Mouse (Mus musculus) CD8-positive naive resting alpha-beta T cell, adult 2 months (primary cell): ENCODE measurements around the gene Coasy.

Source experiments
- DNase-seq, 2 experiments: peaks; one replicate each; pipeline ENCODE4 v3.0.0; 2022; ENCODE audit warnings: low read depth in 2 of 2, low spot score in 2 of 2

The Coasy gene

DNA sequence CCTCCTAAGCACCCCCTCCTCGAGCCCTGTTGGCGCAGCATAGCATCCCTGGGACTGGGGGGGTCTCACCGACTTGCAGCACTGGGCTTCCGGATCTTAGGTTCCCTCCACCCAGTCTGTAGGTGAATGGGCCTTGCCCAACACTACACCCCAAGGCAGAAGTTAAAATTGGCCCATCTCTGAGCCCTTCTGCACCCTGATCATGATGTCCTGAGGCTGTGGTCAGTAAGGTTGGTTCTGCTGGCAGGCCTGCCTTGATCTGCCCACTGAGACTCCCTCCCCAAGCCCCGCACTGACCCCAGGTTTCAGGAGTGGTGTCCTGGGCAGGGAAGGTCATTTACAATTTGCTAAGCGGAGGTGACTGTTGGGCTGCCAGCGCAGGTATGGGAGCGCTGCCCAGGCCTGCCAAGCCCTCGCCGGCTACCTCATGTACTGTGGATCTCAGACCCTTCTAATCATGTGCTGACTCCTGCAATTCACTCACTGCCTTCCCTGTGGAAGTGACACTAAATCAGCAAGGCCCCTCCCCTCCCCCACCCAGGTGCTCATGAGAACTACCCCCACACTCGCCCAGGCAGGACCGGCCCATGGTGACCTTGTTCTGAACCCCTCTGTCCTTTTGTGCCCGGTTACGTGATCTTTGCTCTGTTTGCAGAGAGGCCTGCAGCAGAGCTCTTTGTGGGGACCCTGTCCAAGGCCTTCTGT is 19.2 kb upstream of the Coasy start:
- no peak for DNase-seq

GRCm38 (mm10) chr11:101063676-101064327 is 18.6 kb upstream of the Coasy start:
- DNase-seq: peak; percentile 51 to 58

- DNase-seq: no peak
Measured at GRCm38 (mm10) chr11:101064462-101064861, 17.9 kb upstream of the Coasy start.

GRCm38 (mm10) chr11:101065002-101065401 is 17.4 kb upstream of the Coasy start:
- no peak for DNase-seq

DNA sequence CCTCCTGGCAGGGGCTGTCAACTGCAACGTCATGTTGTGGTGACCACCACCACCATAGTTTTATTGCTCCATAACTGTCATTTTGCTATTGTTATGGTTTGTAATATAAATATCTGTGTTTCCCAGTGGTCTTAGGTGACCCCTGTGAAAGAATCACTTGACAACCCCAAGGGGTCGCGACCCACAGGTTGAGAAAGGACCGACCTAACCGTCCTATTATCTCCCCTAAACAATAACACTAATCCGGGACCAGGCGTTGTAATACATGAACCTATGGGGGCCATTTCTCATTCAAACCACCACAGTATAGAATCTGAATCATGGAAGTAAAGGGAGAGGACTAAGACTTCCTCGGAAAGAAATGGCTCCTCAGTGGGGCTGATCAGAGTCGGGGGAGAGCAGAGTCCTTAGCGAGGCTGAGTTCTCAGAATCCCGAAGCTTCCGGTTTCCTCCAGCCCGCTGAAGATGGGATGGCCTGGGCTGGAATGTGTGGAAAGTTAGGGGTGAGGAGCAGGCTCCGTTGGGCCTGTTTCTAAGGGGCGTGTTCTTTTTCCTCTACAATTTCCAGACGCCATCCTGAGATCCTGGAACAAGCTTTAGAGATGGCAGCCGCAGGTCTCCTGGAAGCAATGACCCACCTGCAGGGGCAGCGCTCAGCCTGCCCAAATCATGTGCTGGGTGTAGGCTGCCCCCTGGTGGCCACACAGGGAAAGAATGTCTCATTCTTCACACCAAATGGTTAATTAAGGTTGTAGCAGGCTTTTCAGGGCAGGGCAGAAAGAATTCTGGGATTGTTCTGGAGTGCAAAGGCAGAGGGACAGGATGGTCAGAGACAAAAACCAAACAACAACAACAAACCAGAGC is 15.6 kb upstream of the Coasy start:
- peak; percentile 73 to 82 for DNase-seq

DNA sequence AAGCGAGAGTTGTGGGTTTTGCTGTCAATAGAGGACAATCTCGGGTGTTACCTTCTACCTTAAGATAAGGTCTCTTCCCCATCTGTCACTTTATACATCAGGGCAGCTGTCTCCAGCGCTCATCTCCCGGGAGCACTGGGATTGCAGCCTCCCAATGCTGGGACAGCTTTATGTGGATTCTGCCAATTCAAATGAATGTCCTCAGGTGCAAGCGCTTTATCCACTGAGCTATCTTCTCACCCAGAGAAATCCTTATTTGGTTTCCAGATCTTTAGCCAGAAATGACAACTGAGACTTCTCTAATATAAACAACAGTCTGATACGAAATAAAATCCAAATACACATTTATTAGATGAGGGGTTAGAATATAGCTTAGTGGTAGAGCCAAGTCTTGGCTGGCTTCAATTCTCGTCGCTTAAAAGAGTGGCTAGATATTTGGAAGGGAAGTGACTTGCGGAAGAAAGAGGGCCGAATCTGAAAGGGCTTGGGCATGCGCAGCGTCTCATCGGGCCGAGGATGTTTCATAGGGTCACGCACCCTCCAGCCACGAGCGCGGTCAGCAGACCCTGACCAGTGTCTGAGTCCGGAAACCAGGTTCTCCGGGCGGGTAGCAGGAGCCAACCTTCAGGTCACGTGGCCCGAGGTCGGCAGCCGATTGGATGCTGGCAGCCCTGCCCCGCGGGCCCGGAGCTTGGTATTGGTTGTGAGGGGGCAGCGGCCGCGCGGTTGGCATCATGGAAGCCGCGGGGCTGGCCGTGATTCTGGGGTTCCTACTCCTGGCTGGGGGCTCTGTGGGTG is 12.8 kb upstream of the Coasy start, which contains the start of gene Naglu:
Gene Naglu, plus strand, starts transcription at position 622 of the 798 bp plus-strand sequence.
- DNase-seq: peak; percentile 84 to 87

- DNase-seq: no peak
Measured at GRCm38 (mm10) chr11:101070189-101070527, 12.2 kb upstream of the Coasy start.

DNA sequence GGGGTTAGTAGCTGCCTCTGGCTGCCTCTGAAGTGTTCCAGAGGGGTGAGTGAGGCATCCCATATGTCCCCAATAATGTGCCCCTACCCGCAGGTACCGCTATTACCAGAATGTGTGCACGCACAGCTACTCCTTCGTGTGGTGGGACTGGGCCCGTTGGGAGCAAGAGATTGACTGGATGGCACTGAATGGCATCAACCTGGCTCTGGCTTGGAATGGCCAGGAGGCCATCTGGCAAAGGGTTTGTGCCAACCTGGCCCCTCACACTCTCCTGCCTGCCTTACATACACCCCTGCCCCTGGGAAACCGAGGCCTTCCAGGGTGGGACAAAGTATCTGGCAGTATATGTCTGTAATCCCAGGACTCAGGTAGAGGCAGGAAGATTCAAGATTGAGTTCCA is 11.4 kb upstream of the Coasy start:
- no peak for DNase-seq

DNA sequence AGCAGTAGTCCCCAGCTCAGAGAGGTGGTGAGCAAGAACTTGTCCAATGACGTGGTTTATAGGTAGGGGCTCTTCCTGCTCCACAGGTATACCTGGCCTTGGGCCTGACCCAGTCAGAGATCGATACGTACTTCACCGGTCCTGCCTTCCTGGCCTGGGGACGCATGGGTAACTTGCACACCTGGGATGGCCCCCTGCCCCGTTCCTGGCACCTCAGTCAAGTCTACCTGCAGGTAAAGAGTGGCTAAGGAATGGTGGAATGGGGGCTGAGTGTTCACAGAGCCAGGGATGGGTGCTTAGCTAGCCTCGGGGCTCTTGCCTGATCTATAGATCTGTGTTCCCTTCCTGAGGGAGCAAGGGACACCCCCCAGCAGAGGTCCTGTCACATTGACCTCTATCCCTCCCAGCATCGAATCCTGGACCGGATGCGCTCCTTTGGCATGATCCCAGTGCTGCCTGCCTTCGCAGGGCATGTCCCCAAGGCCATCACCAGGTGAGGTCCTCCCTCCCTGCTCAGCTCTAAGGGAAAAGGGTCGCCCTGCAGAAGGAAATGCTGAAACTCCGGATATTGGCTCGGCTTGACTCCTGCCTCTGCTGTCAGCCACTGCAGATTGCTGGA is 10.4 kb upstream of the Coasy start:
- no peak for DNase-seq

- no peak for DNase-seq
Measured at GRCm38 (mm10) chr11:101078121-101078520, 4.2 kb upstream of the Coasy start, which contains the start of gene Hsd17b1. Gene Hsd17b1 (plus strand): TSS chr11:101078411.

- no peak for DNase-seq
Measured at GRCm38 (mm10) chr11:101079746-101080145, 2.6 kb upstream of the Coasy start.

GRCm38 (mm10) chr11:101080421-101080820 is 1.9 kb upstream of the Coasy start:
- no peak for DNase-seq

- no peak for DNase-seq
Measured at GRCm38 (mm10) chr11:101081659-101082058, 706 bp upstream of the Coasy start.

DNA sequence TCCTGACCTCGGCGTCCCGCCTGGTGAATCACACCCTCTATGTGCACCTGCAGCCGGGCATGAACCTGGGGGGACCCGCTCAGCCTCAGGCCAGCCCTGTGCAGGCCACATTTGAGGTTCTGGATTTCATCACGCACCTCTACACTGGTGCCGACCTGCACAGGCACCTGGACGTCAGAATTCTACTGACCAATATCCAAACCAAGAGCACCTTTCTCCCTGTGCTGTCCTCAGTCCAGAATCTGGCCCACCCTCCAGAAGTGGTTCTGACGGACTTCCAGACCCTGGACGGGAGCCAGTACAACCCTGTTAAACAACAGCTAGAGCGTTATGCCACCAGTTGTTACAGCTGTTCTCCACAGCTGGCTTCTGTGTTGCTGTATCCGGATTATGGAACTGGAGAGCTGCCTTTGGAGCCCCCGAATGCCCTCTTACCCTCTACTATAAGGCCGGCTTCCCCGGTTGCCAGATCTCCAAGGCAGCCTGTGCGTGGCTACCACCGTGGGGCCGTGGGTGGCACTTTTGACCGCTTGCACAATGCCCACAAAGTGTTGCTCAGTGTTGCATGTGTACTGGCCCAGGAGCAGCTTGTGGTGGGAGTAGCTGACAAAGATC is 825 bp downstream of the Coasy start:
- DNase-seq: no peak

GRCm38 (mm10) chr11:101084246-101084645 is 1.9 kb downstream of the Coasy start:
- no peak for DNase-seq

DNA sequence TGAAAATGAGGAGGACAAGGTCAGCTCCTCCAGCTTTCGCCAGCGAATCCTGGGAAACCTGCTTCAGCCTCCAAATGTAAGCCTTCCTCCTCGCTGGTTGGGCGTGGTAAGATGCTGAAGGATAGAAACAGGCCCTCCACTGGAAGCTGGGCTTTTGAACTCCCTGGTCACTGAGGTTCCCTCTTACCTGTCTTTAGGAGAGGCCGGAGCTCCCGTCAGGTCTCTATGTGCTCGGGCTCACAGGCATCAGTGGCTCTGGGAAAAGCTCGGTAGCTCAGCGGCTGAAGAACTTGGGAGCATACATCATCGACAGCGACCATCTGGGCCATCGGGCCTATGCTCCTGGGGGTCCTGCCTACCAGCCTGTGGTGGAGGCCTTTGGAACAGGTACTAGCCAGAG is 2.4 kb downstream of the Coasy start:
- DNase-seq: no peak

DNA sequence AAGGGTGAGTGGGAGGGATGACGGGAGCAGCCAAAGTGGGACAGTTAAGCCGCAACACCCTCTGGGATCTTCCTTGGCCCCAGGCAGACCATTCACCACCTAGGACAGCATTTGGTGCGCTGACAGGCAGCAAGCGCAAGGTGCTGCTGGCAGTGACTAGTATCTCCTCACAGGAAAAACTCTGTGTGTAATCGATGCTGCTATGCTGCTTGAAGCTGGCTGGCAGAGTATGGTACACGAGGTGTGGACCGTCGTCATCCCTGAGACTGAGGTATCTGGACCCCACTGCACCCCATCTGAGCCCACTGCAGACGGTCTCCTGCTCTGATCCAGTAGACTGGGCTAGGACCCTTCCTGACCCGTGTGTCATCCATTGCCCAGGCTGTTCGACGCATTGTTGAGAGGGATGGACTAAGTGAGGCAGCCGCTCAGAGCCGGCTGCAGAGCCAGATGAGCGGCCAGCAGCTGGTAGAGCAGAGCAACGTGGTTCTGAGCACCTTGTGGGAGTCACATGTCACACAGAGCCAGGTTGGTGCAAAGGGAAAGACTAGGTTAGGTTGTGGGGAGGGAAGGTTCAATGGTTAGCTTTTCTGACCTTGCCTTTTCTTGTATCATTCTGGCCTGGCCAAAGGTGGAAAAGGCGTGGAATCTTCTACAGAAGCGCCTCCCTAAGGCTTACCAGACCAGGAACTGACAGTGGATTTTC is 3.4 kb downstream of the Coasy start:
- no peak for DNase-seq

DNA sequence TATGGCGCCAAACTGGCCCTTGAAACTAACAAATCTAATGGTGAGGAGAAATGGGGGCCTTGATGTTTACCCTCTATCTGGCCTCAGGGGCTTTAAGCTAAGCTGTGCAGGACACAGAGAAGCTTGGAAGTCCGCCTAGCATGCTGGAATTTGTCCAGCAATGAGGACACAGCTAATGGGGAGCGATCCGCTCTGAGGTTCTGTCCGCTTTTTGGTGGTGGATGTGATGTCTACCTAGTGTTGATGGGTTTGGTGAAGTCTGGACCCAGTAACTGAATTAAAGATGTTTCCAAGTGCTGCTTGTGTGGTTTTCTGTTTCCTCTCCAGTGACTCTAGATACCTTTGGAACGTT is 3.9 kb downstream of the Coasy start:
- no peak for DNase-seq

DNA sequence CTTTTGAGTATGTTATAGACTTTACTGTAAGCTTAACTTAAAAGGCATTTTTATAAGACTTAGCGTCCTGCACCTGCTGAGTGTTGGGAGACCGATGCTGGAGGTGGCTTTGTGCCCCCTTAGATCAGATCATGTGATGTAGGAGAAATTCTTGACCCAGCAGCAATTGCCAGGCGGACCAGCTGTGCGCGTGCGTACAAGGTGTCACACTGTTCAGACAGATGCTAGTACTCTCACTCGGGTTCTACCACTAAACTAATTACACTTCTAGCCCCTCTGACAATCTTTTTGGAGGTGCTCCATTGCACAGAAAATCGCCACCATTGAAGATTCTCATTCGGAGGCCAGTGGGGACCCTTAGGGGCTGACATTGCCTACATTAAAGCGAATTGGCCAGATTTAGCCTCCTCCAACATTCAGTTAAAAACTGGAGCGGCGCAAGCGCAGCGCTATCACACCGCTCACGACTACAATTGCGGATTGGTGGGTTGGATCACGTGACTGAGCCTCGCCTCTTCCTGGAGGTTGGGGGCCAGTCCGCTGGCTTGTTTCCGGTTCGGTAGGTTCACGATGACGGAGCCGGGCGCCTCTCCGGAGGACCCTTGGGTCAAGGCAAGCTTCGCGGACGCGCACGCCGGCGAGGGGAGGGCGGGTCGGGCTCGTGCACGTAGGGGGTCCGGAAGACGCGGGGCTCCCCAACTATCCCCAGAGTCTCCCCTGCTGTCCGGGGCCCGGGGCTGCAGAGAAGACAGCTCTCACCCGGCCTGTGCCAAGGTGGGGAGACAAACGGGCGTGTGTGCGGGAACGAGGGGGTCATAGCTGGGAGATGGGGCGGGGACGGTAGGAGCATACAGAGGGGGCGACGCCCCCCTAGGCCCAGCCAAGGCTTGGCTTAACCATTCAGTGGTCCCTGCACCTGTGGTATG is 4.7 kb downstream of the Coasy start, which contains the start of gene Mlx:
Gene Mlx, plus strand, starts transcription at position 522 of the 926 bp plus-strand sequence.
- peak; percentile 72 to 79 for DNase-seq
